Mouse (Mus musculus) heart, postnatal 14 days (tissue): ENCODE data around the gene Olig2. TPM values are rescaled to one million over a fixed set of nuclear protein-coding genes. Genes with fewer than 3 reads are reported as not detected.

ENCODE experiments used
- DNase-seq, 2 experiments: peaks; one replicate each; pipeline ENCODE4 v3.0.0; 2021 to 2022
- intact Hi-C: fragments of 180-260 bp; cut with DNase I; formaldehyde crosslinking; loops from one replicate; pipeline ENCODE4 v1.15.1; 2025
- total RNA-seq, 2 experiments: library from RNA; stranded (reverse); gene quantifications; 2 replicates each; pipeline ENCODE4 v1.2.3; 2021

The Olig2 gene
- total RNA-seq, 2 experiments from 2014 or later = not detected

GRCm38 (mm10) chr16:91269468-91270211 lies 44.4 kb downstream of the Olig2 start, which contains the start of gene Olig1:
Olig1 (plus strand) TSS chr16:91269772.
- intact Hi-C loops = no loop called here
- DNase-seq = peak; percentile 49 to 53

GRCm38 (mm10) chr16:91270212-91270971 lies 45.1 kb downstream of the Olig2 start:
- intact Hi-C loops = no loop called here
- no peak for DNase-seq

DNA sequence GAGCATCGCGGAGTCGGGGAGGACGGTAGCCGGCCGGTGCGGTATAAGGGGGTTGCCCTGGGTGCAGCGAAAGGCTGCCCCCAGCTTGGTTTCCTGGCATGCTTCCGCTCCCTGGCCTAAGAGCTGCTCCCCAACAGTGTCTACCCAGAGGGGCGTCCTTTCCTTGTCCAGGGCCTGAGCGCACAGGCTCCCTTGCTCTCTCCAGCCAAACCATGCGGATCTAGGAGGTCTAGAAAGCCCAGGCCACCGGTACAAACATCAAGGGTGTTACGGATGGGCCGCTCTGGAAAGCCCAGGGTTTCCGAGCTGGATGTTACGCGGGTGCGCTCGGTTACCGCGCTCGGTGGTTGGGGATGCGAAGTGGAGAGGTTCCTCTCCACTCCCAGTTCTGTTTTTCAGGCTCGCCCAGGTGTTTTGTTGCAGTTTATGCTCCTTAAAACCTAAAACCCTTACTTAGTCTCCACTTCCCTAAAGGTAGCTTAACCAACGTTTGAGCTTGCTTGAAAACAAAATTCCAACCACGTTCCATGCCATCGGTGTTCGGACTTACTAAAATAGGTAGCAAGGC lies 45.8 kb downstream of the Olig2 start:
- intact Hi-C loops = no loop called here
- no peak for DNase-seq

- intact Hi-C loops = no loop called here
- DNase-seq = no peak
Measured at GRCm38 (mm10) chr16:91271634-91272033, 46.4 kb downstream of the Olig2 start.

Other genes starting within 250 kb of the Olig2 start
- gene Synj1, start 214.1 kb upstream of the Olig2 start, total RNA-seq = 10 to 100 TPM; 28.6 to 32.5 TPM
- gene Paxbp1, start 180.9 kb upstream of the Olig2 start, total RNA-seq = 10 to 100 TPM; 20.3 to 21.1 TPM
- under 1 TPM; 0.10 to 0.12 TPM for gene 4932438H23Rik, start 130.3 kb upstream of the Olig2 start, total RNA-seq
- gene Olig1, start 44.3 kb downstream of the Olig2 start, total RNA-seq = not detected
- gene Ifnar2, start 147.3 kb downstream of the Olig2 start, total RNA-seq = 10 to 100 TPM; 32.9 to 33.2 TPM
- not detected for gene Gm21970, start 166.3 kb downstream of the Olig2 start, total RNA-seq
- 10 to 100 TPM; 86.4 to 94.7 TPM for gene Il10rb, start 180.7 kb downstream of the Olig2 start, total RNA-seq